Mouse (Mus musculus) forebrain, embryonic 13.5 days (tissue): ENCODE data around the gene Proser1. TPM values are rescaled to one million over a fixed set of nuclear protein-coding genes. Genes with fewer than 3 reads are reported as not detected.

Experiments
- ATAC-seq: fragments of 200-750 bp; cut with Nextera tagmentation; 2 replicates; pipeline ENCODE4 v1.8.0; 2017
- H3K27ac ChIP-seq: fragments of 300-500 bp; sonication (generic); 2 replicates; pipeline ENCODE4 v1.5.1; 2015; ENCODE audit warnings: inconsistent platforms, mild to moderate bottlenecking, moderate library complexity
- H3K27me3 ChIP-seq: fragments of 300-500 bp; sonication (generic); 2 replicates; pipeline ENCODE4 v1.6.1; 2015; ENCODE audit warnings: mild to moderate bottlenecking, inconsistent platforms
- H3K36me3 ChIP-seq: fragments of 300-500 bp; sonication (generic); 2 replicates; pipeline ENCODE4 v1.6.1; 2015; ENCODE audit warnings: mild to moderate bottlenecking, inconsistent platforms; ENCODE audit not compliant: poor library complexity, severe bottlenecking
- H3K4me1 ChIP-seq: fragments of 300-500 bp; sonication (generic); 2 replicates; pipeline ENCODE4 v1.6.1; 2015; ENCODE audit warnings: inconsistent platforms
- H3K4me2 ChIP-seq: fragments of 300-500 bp; sonication (generic); 2 replicates; pipeline ENCODE4 v1.6.1; 2015; ENCODE audit warnings: inconsistent platforms, mild to moderate bottlenecking, moderate library complexity
- H3K4me3 ChIP-seq: fragments of 300-500 bp; sonication (generic); 2 replicates; pipeline ENCODE4 v1.5.1; 2015; ENCODE audit warnings: mild to moderate bottlenecking, inconsistent platforms
- H3K9ac ChIP-seq: fragments of 300-500 bp; sonication (generic); 2 replicates; pipeline ENCODE4 v1.6.1; 2015; ENCODE audit warnings: mild to moderate bottlenecking, inconsistent platforms
- H3K9me3 ChIP-seq: fragments of 300-500 bp; sonication (generic); replicated peaks from 2 replicates; pipeline ENCODE4 v1.6.1; 2016; ENCODE audit warnings: inconsistent platforms
- WGBS: fragments of 180-500 bp; shearing (Covaris S2); methylation state at CpG from one replicate; pipeline ENCODE4 v1.1.7; 2015; 5-methylcytosine and 5-hydroxymethylcytosine counted together
- polyA plus RNA-seq: library from polyadenylated mRNA; unstranded; fragments of >200 nt; fragmentation: Nextera tagmentation; extraction: Ambion mirVana; gene quantifications from 2 replicates; pipeline ENCODE4 v1.2.1, GENCODE M21; 2015

Proser1 gene
- polyA plus RNA-seq = 28.8 and 32.9 TPM in 2 replicates

GRCm38 (mm10) chr3:53463046-53463764 lies at the start of gene Proser1, which contains the start of gene Nhlrc3:
Gene Proser1 (plus strand): TSS chr3:53463666.
Gene Nhlrc3 (minus strand): TSS chr3:53463332.
- H3K36me3 ChIP-seq = peaks cover 27% of the 10 kb centered on the region; the same call in 1 of the 2 replicates
- peaks cover 47% of the 10 kb centered on the region for H3K4me1 ChIP-seq
- H3K27me3 ChIP-seq = no peaks in the 10 kb centered on the region
- peak; percentile 99 for ATAC-seq
- H3K27ac ChIP-seq = peak within 1 kb of the TSS; percentile 91
- H3K9ac ChIP-seq = peak within 1 kb of the TSS; percentile 91
- H3K4me3 ChIP-seq = peak within 1 kb of the TSS; percentile 88
- H3K4me2 ChIP-seq = peak within 1 kb of the TSS; percentile 83
- WGBS = under 1% methylated on average over 52 of the region's 52 CpGs
- H3K9me3 ChIP-seq = no peaks in the 10 kb centered on the region

GRCm38 (mm10) chr3:53413959-53414358 lies 49.5 kb upstream of the Proser1 start:
- Histone ChIP-seq H3K4me3 (no peak overlapping the region), H3K4me1 (peaks cover 7% of the 10 kb centered on the region; the same call in 1 of the 2 replicates), H3K27me3 (no peaks in the 10 kb centered on the region), H3K9ac (no peak overlapping the region), H3K4me2 (no peak overlapping the region), H3K27ac (no peak overlapping the region), H3K36me3 (no peaks in the 10 kb centered on the region), H3K9me3 (no peaks in the 10 kb centered on the region)
- WGBS = 74% methylated on average over 3 of the region's 3 CpGs
- ATAC-seq = no peak

GRCm38 (mm10) chr3:53416036-53416506 lies 47.4 kb upstream of the Proser1 start:
- H3K27me3 ChIP-seq = no peaks in the 10 kb centered on the region
- WGBS = 35% methylated on average over 5 of the region's 5 CpGs
- peaks cover 7% of the 10 kb centered on the region; the same call in 1 of the 2 replicates for H3K4me1 ChIP-seq
- no peak overlapping the region for H3K4me3 ChIP-seq
- ATAC-seq = peak; percentile 71
- H3K9me3 ChIP-seq = no peaks in the 10 kb centered on the region
- no peak overlapping the region for H3K27ac ChIP-seq
- H3K9ac ChIP-seq = no peak overlapping the region
- H3K36me3 ChIP-seq = no peaks in the 10 kb centered on the region
- H3K4me2 ChIP-seq = no peak overlapping the region

GRCm38 (mm10) chr3:53417701-53418100 lies 45.8 kb upstream of the Proser1 start:
- WGBS = 79% methylated on average over 7 of the region's 7 CpGs
- no peak for ATAC-seq
- H3K9me3 ChIP-seq = no peaks in the 10 kb centered on the region

GRCm38 (mm10) chr3:53421656-53422055 lies 41.8 kb upstream of the Proser1 start:
- Histone ChIP-seq H3K4me1 (peaks cover 3% of the 10 kb centered on the region; the same call in 1 of the 2 replicates), H3K27ac (no peak overlapping the region), H3K36me3 (no peaks in the 10 kb centered on the region), H3K4me2 (no peak overlapping the region), H3K9me3 (no peaks in the 10 kb centered on the region), H3K27me3 (no peaks in the 10 kb centered on the region), H3K4me3 (no peak overlapping the region), H3K9ac (no peak overlapping the region)
- 88% methylated on average over 12 of the region's 12 CpGs for WGBS
- ATAC-seq = no peak

More at GRCm38 (mm10) chr3:53417701-53418100, 45.8 kb upstream of the Proser1 start:
- H3K4me3 ChIP-seq = no peak overlapping the region
- peaks cover 7% of the 10 kb centered on the region; the same call in 1 of the 2 replicates for H3K4me1 ChIP-seq
- H3K27ac ChIP-seq = no peak overlapping the region
- H3K4me2 ChIP-seq = no peak overlapping the region
- H3K27me3 ChIP-seq = no peaks in the 10 kb centered on the region
- H3K36me3 ChIP-seq = no peaks in the 10 kb centered on the region
- H3K9ac ChIP-seq = no peak overlapping the region

- H3K9me3 ChIP-seq = no peaks in the 10 kb centered on the region
- WGBS = 44% methylated on average over 1 of the region's 1 CpGs
- no peaks in the 10 kb centered on the region for H3K27me3 ChIP-seq
- H3K4me2 ChIP-seq = no peak overlapping the region
- H3K9ac ChIP-seq = no peak overlapping the region
- no peak overlapping the region for H3K27ac ChIP-seq
- ATAC-seq = no peak
- H3K36me3 ChIP-seq = no peaks in the 10 kb centered on the region
- no peaks in the 10 kb centered on the region; the same call in 1 of the 2 replicates for H3K4me1 ChIP-seq
- H3K4me3 ChIP-seq = no peak overlapping the region
Measured at GRCm38 (mm10) chr3:53422691-53423090, 40.8 kb upstream of the Proser1 start.

GRCm38 (mm10) chr3:53423576-53423975 lies 39.9 kb upstream of the Proser1 start:
- Histone ChIP-seq H3K36me3 (no peaks in the 10 kb centered on the region), H3K4me1 (no peaks in the 10 kb centered on the region), H3K9me3 (no peaks in the 10 kb centered on the region), H3K27me3 (no peaks in the 10 kb centered on the region), H3K4me3 (no peak overlapping the region), H3K4me2 (no peak overlapping the region), H3K27ac (no peak overlapping the region), H3K9ac (no peak overlapping the region)
- no peak for ATAC-seq
- 81% methylated on average over 4 of the region's 4 CpGs for WGBS

- ATAC-seq = no peak
- H3K9me3 ChIP-seq = no peaks in the 10 kb centered on the region
- 79% methylated on average over 3 of the region's 3 CpGs for WGBS
- H3K36me3 ChIP-seq = no peaks in the 10 kb centered on the region
- H3K4me2 ChIP-seq = no peak overlapping the region
- H3K4me3 ChIP-seq = no peak overlapping the region
- no peak overlapping the region for H3K9ac ChIP-seq
- no peaks in the 10 kb centered on the region for H3K4me1 ChIP-seq
- H3K27ac ChIP-seq = no peak overlapping the region
- H3K27me3 ChIP-seq = no peaks in the 10 kb centered on the region
Measured at GRCm38 (mm10) chr3:53434610-53435009, 28.9 kb upstream of the Proser1 start.

- no peak overlapping the region for H3K4me3 ChIP-seq
- H3K9ac ChIP-seq = no peak overlapping the region
- WGBS = 61% methylated on average over 5 of the region's 5 CpGs
- H3K27me3 ChIP-seq = no peaks in the 10 kb centered on the region
- no peak overlapping the region for H3K27ac ChIP-seq
- H3K9me3 ChIP-seq = no peaks in the 10 kb centered on the region
- no peak overlapping the region for H3K4me2 ChIP-seq
- no peaks in the 10 kb centered on the region for H3K4me1 ChIP-seq
- no peak for ATAC-seq
- no peaks in the 10 kb centered on the region for H3K36me3 ChIP-seq
Measured at GRCm38 (mm10) chr3:53436550-53436949, 26.9 kb upstream of the Proser1 start.

GRCm38 (mm10) chr3:53445540-53445939 lies 17.9 kb upstream of the Proser1 start:
- H3K27me3 ChIP-seq = no peaks in the 10 kb centered on the region
- no peak overlapping the region for H3K4me2 ChIP-seq
- H3K9ac ChIP-seq = no peak overlapping the region
- no peaks in the 10 kb centered on the region for H3K9me3 ChIP-seq
- peaks cover 13% of the 10 kb centered on the region for H3K36me3 ChIP-seq
- H3K4me1 ChIP-seq = peaks cover 4% of the 10 kb centered on the region; the same call in 1 of the 2 replicates
- ATAC-seq = peak; percentile 61; the same call in 1 of the 2 replicates
- H3K27ac ChIP-seq = no peak overlapping the region
- WGBS = 64% methylated on average over 5 of the region's 5 CpGs
- H3K4me3 ChIP-seq = no peak overlapping the region

GRCm38 (mm10) chr3:53446801-53447200 lies 16.7 kb upstream of the Proser1 start:
- H3K27me3 ChIP-seq = no peaks in the 10 kb centered on the region
- peaks cover 26% of the 10 kb centered on the region for H3K36me3 ChIP-seq
- no peak for ATAC-seq
- H3K9ac ChIP-seq = no peak overlapping the region
- H3K4me3 ChIP-seq = no peak overlapping the region
- H3K27ac ChIP-seq = no peak overlapping the region
- H3K4me1 ChIP-seq = peaks cover 4% of the 10 kb centered on the region; the same call in 1 of the 2 replicates
- WGBS = 87% methylated on average over 3 of the region's 3 CpGs
- H3K9me3 ChIP-seq = no peaks in the 10 kb centered on the region
- no peak overlapping the region for H3K4me2 ChIP-seq

GRCm38 (mm10) chr3:53448208-53448607 lies 15.3 kb upstream of the Proser1 start:
- Histone ChIP-seq H3K9ac (no peak overlapping the region), H3K36me3 (peaks cover 40% of the 10 kb centered on the region), H3K9me3 (no peaks in the 10 kb centered on the region), H3K27ac (no peak overlapping the region), H3K4me1 (peaks cover 4% of the 10 kb centered on the region; the same call in 1 of the 2 replicates), H3K4me3 (no peak overlapping the region), H3K4me2 (no peak overlapping the region), H3K27me3 (no peaks in the 10 kb centered on the region)
- peak; percentile 80 for ATAC-seq
- 33% methylated on average over 2 of the region's 2 CpGs for WGBS
